18 mouse cellular contexts compared by ENCODE assay signal in the genomic region with DNA sequence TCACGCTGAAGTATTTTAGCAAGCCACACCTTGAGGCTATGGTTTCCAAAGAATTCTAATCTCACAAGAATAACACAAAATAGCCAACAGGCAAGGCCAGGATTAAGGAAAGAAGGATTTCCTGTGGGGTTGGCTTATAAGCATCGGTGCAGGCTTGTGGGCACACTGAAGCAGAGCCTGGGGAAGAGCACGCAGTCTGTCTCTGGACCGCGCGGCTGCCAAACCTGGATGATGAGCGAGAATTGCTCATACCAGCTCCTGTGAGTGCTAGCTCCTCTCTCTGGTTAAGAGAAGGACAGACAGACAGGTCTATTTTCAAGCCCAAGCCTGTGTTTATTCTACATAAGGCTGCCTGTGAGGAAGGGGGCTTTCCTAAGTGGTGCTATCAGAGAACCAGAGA.
"Had no signal": no experiment of that assay in that cellular context is flagged by ENCODE, and none has a peak within 500 bp of the region (broad histone marks: within the 10 kb centered on the region; RNA-seq: fewer than 3 reads in every experiment).

No protein-coding gene starts in this region.

- H3K4me3 ChIP-seq: liver, embryonic 13.5 days; midbrain, embryonic 12.5 days; midbrain, embryonic 15.5 days; myocyte; neural tube, embryonic 13.5 days; stomach, embryonic 15.5 days had no signal

- H3K27ac ChIP-seq: kidney, postnatal 0 days; liver, embryonic 13.5 days; midbrain, embryonic 12.5 days; midbrain, embryonic 15.5 days; neural tube, embryonic 13.5 days; stomach, embryonic 15.5 days had no signal

- DNase-seq: kidney, adult 2 months; kidney, postnatal 25 days; layer of hippocampus, postnatal 36 days; liver, embryonic 13.5 days; lung, adult 2 months; lung, postnatal 14 days; lung, postnatal 4 days; retina, postnatal 1 day; right cerebral cortex, postnatal 25 days; spleen, adult 18-20 months; thymus, postnatal 25 days had no signal

- ATAC-seq: intestine, postnatal 0 days; midbrain, embryonic 15.5 days had no signal

- H3K4me1 ChIP-seq: liver, embryonic 13.5 days; midbrain, embryonic 12.5 days; midbrain, embryonic 15.5 days; neural tube, embryonic 13.5 days; stomach, embryonic 15.5 days had no signal
